Mouse (Mus musculus): ENCODE data around the gene Intu.

Intu gene

GRCm38 (mm10) chr3:40683171-40683570, 152.1 kb downstream of the Intu start:
- in situ Hi-C loops (cut with MboI; ENCODE audit: low sequenced_read_pairs), result no loop called here

- in situ Hi-C loops (cut with MboI; ENCODE audit: low sequenced_read_pairs), result no loop called here
These were observed 154.9 kb downstream of the Intu start for GRCm38 (mm10) chr3:40685855-40686515.

- in situ Hi-C loops (cut with MboI; ENCODE audit: low sequenced_read_pairs), result no loop called here
These were observed 155.8 kb downstream of the Intu start for GRCm38 (mm10) chr3:40686836-40687235.

- in situ Hi-C loops (cut with MboI; ENCODE audit: low sequenced_read_pairs), result no loop called here
These were observed 156.5 kb downstream of the Intu start for GRCm38 (mm10) chr3:40687588-40687987.

GRCm38 (mm10) chr3:40691566-40691965, 160.5 kb downstream of the Intu start:
- in situ Hi-C loops (cut with MboI; ENCODE audit: low sequenced_read_pairs), result no loop called here

GRCm38 (mm10) chr3:40693435-40693834, 162.3 kb downstream of the Intu start:
- in situ Hi-C loops (cut with MboI; ENCODE audit: low sequenced_read_pairs), result no loop called here

GRCm38 (mm10) chr3:40693960-40694359, 162.9 kb downstream of the Intu start:
- in situ Hi-C loops (cut with MboI; ENCODE audit: low sequenced_read_pairs), result no loop called here

- in situ Hi-C loops (cut with MboI; ENCODE audit: low sequenced_read_pairs), result no loop called here
These were observed 163.4 kb downstream of the Intu start for GRCm38 (mm10) chr3:40694438-40694837.

GRCm38 (mm10) chr3:40695162-40695561, 164.1 kb downstream of the Intu start:
- in situ Hi-C loops (cut with MboI; ENCODE audit: low sequenced_read_pairs), result no loop called here

- in situ Hi-C loops (cut with MboI; ENCODE audit: low sequenced_read_pairs), result no loop called here
These were observed 167.7 kb downstream of the Intu start for GRCm38 (mm10) chr3:40698834-40699233.

GRCm38 (mm10) chr3:40704816-40705430, 173.8 kb downstream of the Intu start:
- in situ Hi-C loops (cut with MboI; ENCODE audit: low sequenced_read_pairs), result no loop called here

- in situ Hi-C loops (cut with MboI; ENCODE audit: low sequenced_read_pairs), result no loop called here
These were observed 177.6 kb downstream of the Intu start, which contains the start of gene Slc25a31 for GRCm38 (mm10) chr3:40708655-40709054. Slc25a31 (plus strand) TSS chr3:40708855.

GRCm38 (mm10) chr3:40716056-40716455, 185.0 kb downstream of the Intu start:
- in situ Hi-C loops (cut with MboI; ENCODE audit: low sequenced_read_pairs), result no loop called here

- in situ Hi-C loops (cut with MboI; ENCODE audit: low sequenced_read_pairs), result no loop called here
These were observed 187.9 kb downstream of the Intu start for GRCm38 (mm10) chr3:40719022-40719421.

- in situ Hi-C loops (cut with MboI; ENCODE audit: low sequenced_read_pairs), result no loop called here
These were observed 207.4 kb downstream of the Intu start for GRCm38 (mm10) chr3:40738381-40738912.

GRCm38 (mm10) chr3:40744024-40744835, 213.1 kb downstream of the Intu start, which contains the start of gene Hspa4l:
Hspa4l (plus strand) TSS chr3:40744495.
- in situ Hi-C loops (cut with MboI; ENCODE audit: low sequenced_read_pairs), result no loop called here

GRCm38 (mm10) chr3:40744836-40745660, 214.0 kb downstream of the Intu start:
- in situ Hi-C loops (cut with MboI; ENCODE audit: low sequenced_read_pairs), result no loop called here

- in situ Hi-C loops (cut with MboI; ENCODE audit: low sequenced_read_pairs), result no loop called here
These were observed 214.8 kb downstream of the Intu start for GRCm38 (mm10) chr3:40745661-40746547.
